Mouse (Mus musculus) left cerebral cortex, adult 2 months (tissue): Measurements from ENCODE around the gene Ppp1r3d. TPM values are rescaled to one million over a fixed set of nuclear protein-coding genes. Genes with fewer than 3 reads are reported as not detected.

Source experiments
- DNase-seq, 2 experiments: peaks; one replicate each; pipeline ENCODE4 v3.0.0; 2021 to 2022; ENCODE audit warnings: low spot score in 2 of 2, mixed read lengths in 1 of 2; ENCODE audit errors: extremely low spot score in 1 of 2
- H3K27ac ChIP-seq: fragments of 200-600 bp; 2 replicates; pipeline ENCODE4 v1.8.1; 2022
- H3K4me3 ChIP-seq: fragments of 200-600 bp; 2 replicates; pipeline ENCODE4 v1.8.1; 2022
- CTCF ChIP-seq: fragments of 200-600 bp; IDR thresholded peaks from 2 replicates; pipeline ENCODE4 v1.8.1; 2022; ENCODE audit warnings: antibody characterized with exemption, mild to moderate bottlenecking, moderate library complexity
- intact Hi-C: fragments of 180-260 bp; cut with DNase I; formaldehyde crosslinking; loops from one replicate; pipeline ENCODE4 v1.15.1; 2025
- total RNA-seq, 2 experiments: library from RNA; stranded (reverse); gene quantifications; 2 replicates each; pipeline ENCODE4 v1.2.3; 2021

Ppp1r3d gene
- total RNA-seq, 2 experiments from 2014 or later = 7.6 to 8.1 TPM

GRCm38 (mm10) chr2:178429426-178429825 is 15.2 kb upstream of the Ppp1r3d start:
- Histone ChIP-seq H3K27ac (no peak overlapping the region), H3K4me3 (no peak overlapping the region)
- TF ChIP-seq CTCF = no peak
- DNase-seq = no peak
- intact Hi-C loops = loop anchor here (5.0 to 10.0 kb wide), 2 partner anchors 78 to 235 kb away; no protein-coding TSS in a partner anchor

- no peak overlapping the region for H3K4me3 ChIP-seq
- H3K27ac ChIP-seq = no peak overlapping the region
- no peak for DNase-seq
- intact Hi-C loops = loop anchor here (5.0 to 10.0 kb wide), 2 partner anchors 79 to 236 kb away; no protein-coding TSS in a partner anchor
- no peak for TF ChIP-seq CTCF
Observed at GRCm38 (mm10) chr2:178428676-178429075, 14.4 kb upstream of the Ppp1r3d start.

GRCm38 (mm10) chr2:178428183-178428582 is 13.9 kb upstream of the Ppp1r3d start:
- no peak for TF ChIP-seq CTCF
- Histone ChIP-seq H3K4me3 (no peak overlapping the region), H3K27ac (no peak overlapping the region)
- intact Hi-C loops = loop anchor here (5.0 to 10.0 kb wide), 2 partner anchors 79 to 237 kb away; no protein-coding TSS in a partner anchor
- no peak for DNase-seq

- intact Hi-C loops = loop anchor here (5.0 to 10.0 kb wide), 2 partner anchors 80 to 238 kb away; no protein-coding TSS in a partner anchor
- TF ChIP-seq CTCF = no peak
- peak in 1 of 2 experiments; percentile 1 for DNase-seq
- Histone ChIP-seq H3K4me3 (no peak overlapping the region), H3K27ac (no peak overlapping the region)
Observed at GRCm38 (mm10) chr2:178427181-178427580, 12.9 kb upstream of the Ppp1r3d start.

- peak; percentile 11 to 33 for DNase-seq
- Histone ChIP-seq H3K27ac (no peak overlapping the region), H3K4me3 (no peak overlapping the region)
- intact Hi-C loops = loop anchor here (5.0 to 10.0 kb wide), 2 partner anchors 81 to 239 kb away; no protein-coding TSS in a partner anchor
- peak; percentile 71 for TF ChIP-seq CTCF
Observed at GRCm38 (mm10) chr2:178426229-178426628, 12.0 kb upstream of the Ppp1r3d start.

GRCm38 (mm10) chr2:178423223-178423622 is 9.0 kb upstream of the Ppp1r3d start:
- Histone ChIP-seq H3K4me3 (no peak overlapping the region), H3K27ac (no peak overlapping the region)
- peak; percentile 4 to 5 for DNase-seq
- intact Hi-C loops = loop anchor here (10.0 kb wide), 1 partner anchor 242 kb away; no protein-coding TSS in a partner anchor
- TF ChIP-seq CTCF = no peak

- peak in 1 of 2 experiments; percentile 2 for DNase-seq
- H3K4me3 ChIP-seq = no peak overlapping the region
- no peak for TF ChIP-seq CTCF
- H3K27ac ChIP-seq = no peak overlapping the region
- intact Hi-C loops = loop anchor here (10.0 kb wide), 1 partner anchor 243 kb away; no protein-coding TSS in a partner anchor
Observed at GRCm38 (mm10) chr2:178422186-178422585, 7.9 kb upstream of the Ppp1r3d start.

GRCm38 (mm10) chr2:178421603-178422002 is 7.3 kb upstream of the Ppp1r3d start:
- no peak overlapping the region for H3K4me3 ChIP-seq
- H3K27ac ChIP-seq = no peak overlapping the region
- TF ChIP-seq CTCF = no peak
- peak; percentile 7 to 11 for DNase-seq
- intact Hi-C loops = loop anchor here (10.0 kb wide), 1 partner anchor 243 kb away; no protein-coding TSS in a partner anchor

- intact Hi-C loops = loop anchor here (10.0 kb wide), 1 partner anchor 244 kb away; no protein-coding TSS in a partner anchor
- peak; percentile 8 to 10 for DNase-seq
- no peak overlapping the region for H3K27ac ChIP-seq
- no peak for TF ChIP-seq CTCF
- no peak overlapping the region for H3K4me3 ChIP-seq
Observed at GRCm38 (mm10) chr2:178420576-178420975, 6.3 kb upstream of the Ppp1r3d start.

GRCm38 (mm10) chr2:178416970-178417369 is 2.7 kb upstream of the Ppp1r3d start:
- TF ChIP-seq CTCF = no peak
- no peak overlapping the region for H3K27ac ChIP-seq
- no peak overlapping the region for H3K4me3 ChIP-seq
- intact Hi-C loops = no loop called here
- DNase-seq = peak in 1 of 2 experiments; percentile 9

- DNase-seq = peak in 1 of 2 experiments; percentile 8
- Histone ChIP-seq H3K4me3 (no peak overlapping the region), H3K27ac (no peak overlapping the region)
- intact Hi-C loops = no loop called here
- no peak for TF ChIP-seq CTCF
Observed at GRCm38 (mm10) chr2:178416427-178416826, 2.2 kb upstream of the Ppp1r3d start.

GRCm38 (mm10) chr2:178415150-178415448 is 827 bp upstream of the Ppp1r3d start:
- DNase-seq = no peak
- Histone ChIP-seq H3K27ac (peak overlapping the region; percentile 93), H3K4me3 (peak overlapping the region; percentile 64)
- intact Hi-C loops = no loop called here
- no peak for TF ChIP-seq CTCF
